Mouse (Mus musculus): ENCODE measurements around the gene Best1. TPM values are rescaled to one million over a fixed set of nuclear protein-coding genes. Genes with fewer than 3 reads are reported as not detected.

Best1 gene
- total RNA-seq, 2 experiments from 2014 or later, result 1.1 TPM; not detected in 1

GRCm38 (mm10) chr19:9966096-9966867, 35.2 kb downstream of the Best1 start:
- ATAC-seq (replicated peaks; ENCODE audit: poor library complexity), result peak; percentile 76

DNA sequence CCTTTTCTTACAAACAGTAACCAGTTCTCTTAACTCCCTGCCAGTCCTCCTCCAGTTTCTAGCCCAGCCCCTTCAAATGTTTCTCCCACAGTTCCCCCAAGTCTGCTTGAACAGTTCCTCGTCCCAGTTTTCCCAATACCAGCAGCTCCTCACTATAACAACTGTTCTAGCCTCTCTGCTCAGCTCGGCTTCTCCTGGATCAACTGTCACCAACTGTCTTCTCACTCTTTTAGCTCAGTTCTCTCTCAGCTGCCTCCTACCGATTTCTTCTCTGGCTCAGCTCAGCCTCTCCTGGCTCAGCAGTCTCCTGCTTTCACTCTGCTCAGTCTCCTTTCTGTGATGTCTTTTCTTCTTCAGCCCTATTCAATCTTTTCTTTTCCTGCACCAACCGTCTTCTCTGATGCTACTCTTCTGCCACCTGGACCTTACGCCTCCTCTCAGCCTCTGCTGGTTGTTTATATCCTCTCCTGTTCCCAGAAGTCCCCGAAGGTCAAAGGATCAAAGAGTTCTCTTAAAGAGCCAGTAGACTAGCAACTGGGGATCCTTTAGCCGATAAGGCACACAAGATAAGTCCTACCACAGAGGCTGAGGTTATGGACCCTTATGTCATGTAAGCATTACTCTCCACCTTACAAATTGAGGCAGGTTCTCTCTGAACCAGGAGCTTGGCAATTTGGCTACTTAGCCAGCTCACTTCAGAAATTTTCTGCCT, 37.1 kb downstream of the Best1 start:
- ATAC-seq (replicated peaks; ENCODE audit: poor library complexity), result no peak

DNA sequence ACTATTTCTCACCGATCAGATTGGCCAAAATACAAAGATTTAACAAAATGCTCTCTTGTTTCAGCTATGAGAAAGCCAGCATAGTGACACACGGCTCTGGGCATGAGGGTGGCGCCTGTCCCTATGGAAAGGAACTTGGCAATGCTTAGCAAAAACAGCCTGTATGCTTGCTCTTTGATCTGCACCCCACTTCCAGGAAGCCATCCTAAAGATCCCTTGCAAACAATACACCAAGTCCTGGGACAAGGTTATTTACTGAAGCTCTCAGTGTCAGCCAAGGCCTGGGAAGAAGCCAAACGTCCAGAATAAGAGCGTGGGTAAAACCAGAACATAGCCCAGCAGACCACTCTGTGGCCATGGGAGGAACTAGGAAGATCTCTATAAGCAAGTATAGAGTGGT, 40.7 kb downstream of the Best1 start:
- no peak for ATAC-seq (replicated peaks; ENCODE audit: poor library complexity)

DNA sequence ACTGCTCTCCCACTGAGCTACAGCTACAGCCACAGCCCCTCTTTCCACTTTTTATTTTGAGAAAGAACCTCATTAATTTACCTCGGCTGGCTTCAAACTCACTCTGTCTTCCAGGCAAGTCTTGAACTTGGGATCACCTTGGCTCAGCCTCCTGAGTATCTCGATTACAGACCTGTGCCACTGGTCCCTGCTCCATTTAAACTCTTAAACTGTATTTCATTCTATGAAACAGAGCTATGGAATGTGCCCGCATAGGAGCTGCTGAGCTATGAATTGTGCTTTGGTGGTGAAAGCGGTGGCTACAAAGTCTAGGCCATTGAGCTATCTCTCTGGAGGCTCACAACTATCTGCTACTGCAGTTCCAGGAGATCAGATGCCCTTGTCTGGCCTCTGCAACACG, 43.5 kb downstream of the Best1 start:
- no peak for ATAC-seq (replicated peaks; ENCODE audit: poor library complexity)

- ATAC-seq (replicated peaks; ENCODE audit: poor library complexity), result no peak
Measured at GRCm38 (mm10) chr19:9956624-9957388, 44.6 kb downstream of the Best1 start.

DNA sequence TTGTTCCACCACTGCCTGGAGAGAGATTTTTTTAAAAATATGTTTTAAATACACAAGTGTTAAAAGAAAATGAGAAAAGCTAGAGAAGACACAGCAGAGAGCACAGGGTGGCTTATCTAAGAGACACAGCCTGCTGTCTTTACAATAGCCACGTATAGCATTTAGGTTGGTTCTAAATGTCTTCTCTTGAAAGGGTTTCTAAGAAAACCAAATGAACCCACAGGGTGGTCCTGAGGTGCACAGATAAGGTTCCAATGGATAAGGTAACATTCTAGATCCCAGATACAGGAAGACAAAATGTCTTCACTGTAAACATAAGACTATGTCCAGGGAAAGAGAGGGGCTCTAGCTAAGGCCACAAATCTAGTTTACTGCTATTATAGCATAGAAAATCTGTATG, 46.0 kb downstream of the Best1 start:
- 0 out of 2 replicates have a peak, but pooled peaks have one; percentile 12 for ATAC-seq (replicated peaks; ENCODE audit: poor library complexity)

GRCm38 (mm10) chr19:9954811-9955202, 46.6 kb downstream of the Best1 start:
- ATAC-seq (replicated peaks; ENCODE audit: poor library complexity), result peak; percentile 53

DNA sequence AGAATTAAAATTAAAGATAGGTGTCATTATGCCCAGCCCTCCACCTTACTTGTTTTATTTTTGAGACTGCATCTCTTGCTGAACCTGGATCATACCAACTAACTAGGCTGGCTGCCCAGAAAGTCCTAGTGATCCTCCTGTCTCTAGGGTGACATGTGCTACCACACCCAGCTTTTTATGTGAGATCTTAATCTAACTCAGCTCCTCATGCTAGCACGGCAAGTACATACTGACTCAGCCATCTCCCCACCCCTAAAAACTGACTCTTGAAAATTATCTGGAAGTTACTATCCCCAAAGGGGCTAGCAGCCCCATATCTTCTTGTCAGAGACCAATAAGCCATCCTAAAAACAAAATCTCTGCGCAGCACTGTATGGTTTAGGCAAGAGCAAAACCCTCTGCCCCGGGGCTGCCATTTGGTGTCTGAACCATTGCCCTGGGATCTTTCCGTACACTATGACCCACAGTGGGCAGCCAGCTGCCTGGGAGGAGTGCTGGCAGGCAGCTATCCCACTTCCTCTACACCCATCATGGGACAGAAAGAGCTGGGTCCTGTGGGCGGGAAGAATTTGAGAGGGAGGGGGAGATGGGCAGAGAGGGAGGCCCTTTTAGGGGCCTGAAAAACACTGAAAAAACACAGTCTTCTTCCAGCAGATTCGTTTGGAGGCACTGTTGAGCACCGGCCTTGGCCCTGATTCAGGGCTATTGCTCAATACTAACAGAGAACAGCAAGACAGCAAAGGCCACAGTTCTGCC, 47.2 kb downstream of the Best1 start:
- peak; percentile 70 for ATAC-seq (replicated peaks; ENCODE audit: poor library complexity)

GRCm38 (mm10) chr19:9952912-9953311, 48.5 kb downstream of the Best1 start:
- ATAC-seq (replicated peaks; ENCODE audit: poor library complexity), result 0 out of 2 replicates have a peak, but pooled peaks have one; percentile 15

DNA sequence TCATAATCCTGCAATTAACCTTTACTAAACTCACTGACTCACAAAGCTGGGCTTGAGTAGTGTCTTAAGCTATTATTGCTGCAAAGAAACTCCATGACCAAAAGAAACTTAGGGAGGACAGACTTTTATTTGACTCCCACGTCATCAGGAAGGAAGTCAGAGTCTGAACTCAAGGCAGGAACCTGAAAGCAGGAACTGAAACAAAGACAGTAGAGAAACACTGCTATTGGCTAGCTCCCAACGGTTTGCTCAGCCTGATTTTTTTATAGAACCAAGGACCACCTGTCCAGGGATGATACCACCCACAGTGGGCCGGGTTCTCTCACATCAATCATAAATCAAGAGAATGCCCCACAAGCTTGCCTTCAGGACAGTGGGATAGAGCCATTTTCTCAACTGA, 49.0 kb downstream of the Best1 start:
- peak; percentile 26 for ATAC-seq (replicated peaks; ENCODE audit: poor library complexity)

DNA sequence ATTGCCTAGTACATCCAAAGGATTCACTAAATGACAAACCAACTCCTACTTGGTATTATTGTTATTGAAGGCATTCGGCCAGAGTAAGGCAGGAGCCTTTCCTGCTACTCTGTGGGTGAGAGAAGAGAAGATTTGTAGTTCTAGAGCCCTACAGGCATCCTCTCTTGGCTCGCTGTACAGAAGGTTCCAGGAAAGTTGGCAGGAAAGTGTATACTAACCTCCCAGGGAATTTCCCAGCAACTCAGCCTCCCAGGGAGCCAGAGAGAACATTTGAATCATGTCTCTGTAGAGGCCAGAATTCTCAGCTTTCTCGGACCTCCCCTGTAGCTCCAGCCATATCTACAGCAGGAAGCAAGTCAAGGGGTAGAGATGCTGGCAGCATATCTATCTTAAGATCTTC, 54.4 kb downstream of the Best1 start:
- ATAC-seq (replicated peaks; ENCODE audit: poor library complexity), result no peak

GRCm38 (mm10) chr19:9945800-9946564, 55.5 kb downstream of the Best1 start:
- ATAC-seq (replicated peaks; ENCODE audit: poor library complexity), result no peak

DNA sequence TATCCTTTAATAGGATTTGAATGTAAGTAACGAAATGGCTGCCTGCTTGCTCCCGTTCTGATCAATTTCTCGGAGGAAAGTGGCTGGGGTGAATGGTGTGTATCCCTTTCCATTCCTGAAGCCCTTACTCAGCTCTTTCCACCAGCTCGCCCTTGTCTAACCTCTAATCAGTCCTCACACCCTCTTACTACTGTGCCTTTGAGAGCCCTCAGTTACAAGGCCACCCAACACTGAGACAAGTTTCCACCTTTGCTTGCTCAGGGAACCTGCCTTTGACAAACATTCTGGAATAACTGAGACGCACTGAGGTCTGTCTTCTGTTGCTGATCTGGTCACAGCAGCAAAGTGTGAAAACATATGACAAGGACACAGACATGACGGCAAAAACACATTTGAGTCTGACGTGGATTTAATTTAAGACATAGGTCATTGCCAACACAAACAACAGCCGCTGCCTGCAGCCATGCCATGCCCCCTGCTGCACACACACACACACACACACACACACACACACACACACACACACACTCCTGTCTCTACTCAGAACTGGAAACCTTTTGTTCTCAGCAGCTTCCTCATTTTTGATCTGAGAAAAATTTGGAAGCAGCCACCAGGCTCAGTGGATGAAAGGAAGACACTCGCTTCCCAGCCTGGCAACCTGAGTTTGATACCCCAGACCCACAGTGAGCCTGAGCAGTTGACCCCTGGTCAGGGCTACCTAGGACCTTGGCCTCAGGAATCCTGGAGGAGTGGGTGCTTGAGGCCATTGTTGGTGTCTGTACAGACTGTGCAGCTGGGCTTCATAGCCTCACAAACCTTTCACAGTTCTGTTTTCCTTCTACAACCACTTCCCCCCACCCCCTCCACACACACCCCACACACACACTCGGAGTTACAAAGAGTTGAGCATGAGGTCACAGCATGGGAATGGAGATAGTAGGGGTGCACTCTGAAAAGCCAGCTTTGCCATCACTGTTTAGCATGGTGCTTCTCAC, 58.6 kb downstream of the Best1 start:
- ATAC-seq (replicated peaks; ENCODE audit: poor library complexity), result peak; percentile 37

DNA sequence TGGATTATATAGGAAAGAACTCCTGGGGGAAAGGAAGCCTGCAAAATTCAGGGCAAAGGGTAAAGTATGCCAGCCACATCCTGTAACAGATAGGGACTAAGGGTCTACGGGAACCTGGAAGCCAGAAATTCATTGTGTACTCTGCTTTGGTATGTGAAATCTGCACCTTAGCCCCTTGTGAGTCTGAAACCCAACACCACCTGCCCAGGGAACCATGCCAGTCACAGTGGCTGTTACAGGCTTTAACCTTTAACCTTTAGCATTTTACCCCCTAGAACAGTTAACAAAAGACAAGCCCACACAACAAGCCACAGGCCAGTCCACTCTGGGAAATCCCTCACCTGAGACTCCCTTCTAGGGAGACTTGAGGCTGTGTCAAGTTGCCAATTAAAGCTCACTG, 59.6 kb downstream of the Best1 start:
- ATAC-seq (replicated peaks; ENCODE audit: poor library complexity), result no peak

- no peak for ATAC-seq (replicated peaks; ENCODE audit: poor library complexity)
Measured at GRCm38 (mm10) chr19:9940903-9941302, 60.5 kb downstream of the Best1 start.

- ATAC-seq (replicated peaks; ENCODE audit: poor library complexity), result no peak
Measured at GRCm38 (mm10) chr19:9939841-9940240, 61.6 kb downstream of the Best1 start.

DNA sequence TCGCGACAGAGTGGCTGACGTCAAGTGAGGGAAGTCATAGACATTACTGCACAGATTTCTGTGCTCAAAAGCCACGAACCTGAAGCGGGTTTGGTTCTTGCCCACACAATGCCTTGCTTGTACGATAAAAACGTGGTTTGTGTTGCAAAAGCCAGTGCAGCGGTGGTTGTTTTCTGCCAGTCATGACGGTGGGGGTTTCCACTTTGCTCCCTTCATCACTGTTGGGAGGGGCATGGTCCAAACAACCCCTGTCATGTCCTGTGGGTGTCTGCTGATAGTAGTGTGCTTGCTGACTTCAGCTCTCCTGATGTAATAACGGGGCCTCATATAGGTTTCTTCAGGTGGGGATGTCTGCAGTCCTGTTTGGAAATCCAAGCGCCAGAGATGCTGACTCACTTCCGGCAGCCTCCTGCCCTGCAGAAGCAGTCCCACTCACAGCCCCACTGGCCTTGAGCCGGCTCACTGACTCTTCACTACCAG, 62.6 kb downstream of the Best1 start:
- ATAC-seq (replicated peaks; ENCODE audit: poor library complexity), result peak; percentile 77

GRCm38 (mm10) chr19:9938156-9938823, 63.1 kb downstream of the Best1 start:
- no peak for ATAC-seq (replicated peaks; ENCODE audit: poor library complexity)

All from megakaryocyte progenitor cell, adult 5-6 weeks (primary cell).